Mouse (Mus musculus): ENCODE measurements around the gene Anks1b. TPM values are rescaled to one million over a fixed set of nuclear protein-coding genes. Genes with fewer than 3 reads are reported as not detected.

Anks1b gene
- polyA plus RNA-seq, 1 experiment from 2014 or later: 3.0 TPM

- WGBS: 85% methylated on average over 19 of the region's 19 CpGs
Measured at GRCm38 (mm10) chr10:90859665-90860523, 986.6 kb downstream of the Anks1b start.

DNA sequence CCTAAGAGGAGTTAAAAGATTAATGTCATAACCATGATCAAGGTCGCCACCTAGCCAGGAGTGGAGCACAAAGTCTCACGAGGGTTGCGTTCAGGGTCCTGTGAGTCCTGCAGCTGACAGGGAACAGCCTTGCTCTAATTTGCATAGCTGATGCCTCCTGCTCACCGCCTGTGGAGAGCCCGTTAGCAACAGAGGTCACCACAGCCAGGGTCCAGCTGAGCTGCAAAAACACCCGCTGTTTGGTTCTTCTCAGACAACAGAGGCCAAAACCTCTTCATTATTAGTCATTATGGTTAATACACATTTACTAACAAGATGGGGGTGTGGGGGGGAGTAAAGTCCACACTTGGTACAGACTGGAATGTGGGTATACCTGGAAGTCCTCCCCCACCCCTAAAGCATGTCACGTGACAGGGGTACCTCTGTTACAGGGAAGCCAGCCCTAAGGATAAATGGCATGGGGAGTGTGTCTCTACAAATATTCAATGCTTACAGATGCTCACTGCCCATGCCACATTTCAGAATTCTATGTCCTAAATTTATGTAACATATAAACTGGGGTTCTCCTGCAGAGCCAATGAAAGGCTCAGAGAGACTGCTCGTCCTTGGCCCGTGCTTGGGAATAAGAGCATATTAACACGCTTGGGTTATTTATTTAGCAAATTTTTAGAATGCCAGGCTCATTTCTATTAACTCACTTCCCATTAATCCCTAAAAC is 990.7 kb downstream of the Anks1b start:
- ATAC-seq (replicated peaks; ENCODE audit: insufficient number of reproducible peaks, low FRiP score, low TSS enrichment, low read depth) (no peak), DNase-seq (ENCODE audit: low spot score) (no peak)
- no peak overlapping the region for H3K27ac ChIP-seq (replicated peaks; ENCODE audit: low read depth, low read length)
- H3K9me3 ChIP-seq (replicated peaks; ENCODE audit: control insufficient read depth, low read length): no peaks in the 10 kb centered on the region
- no peaks in the 10 kb centered on the region for H3K27me3 ChIP-seq (ENCODE audit: control insufficient read depth, insufficient read depth, low read length)
- no peaks in the 10 kb centered on the region for H3K4me1 ChIP-seq (ENCODE audit: control insufficient read depth, insufficient read depth, low read length)
- no peak overlapping the region for H3K9ac ChIP-seq (replicated peaks; ENCODE audit: low read length)
- no peaks in the 10 kb centered on the region for H3K36me3 ChIP-seq (replicated peaks; ENCODE audit: control insufficient read depth, insufficient read depth, low read depth, low read length)
- no peak overlapping the region for H3K4me3 ChIP-seq (ENCODE audit: low read depth, low read length)
- no peak overlapping the region for H3K4me2 ChIP-seq (ENCODE audit: low read depth, low read length)
- 14% methylated on average over 10 of the region's 10 CpGs for WGBS

More at GRCm38 (mm10) chr10:90859665-90860523, 986.6 kb downstream of the Anks1b start:
- H3K4me2 ChIP-seq (ENCODE audit: low read depth, low read length): no peak overlapping the region
- no peaks in the 10 kb centered on the region for H3K27me3 ChIP-seq (ENCODE audit: control insufficient read depth, insufficient read depth, low read length)
- ATAC-seq (replicated peaks; ENCODE audit: insufficient number of reproducible peaks, low FRiP score, low TSS enrichment, low read depth) (no peak), DNase-seq (ENCODE audit: low spot score) (no peak)
- no peak overlapping the region for H3K4me3 ChIP-seq (ENCODE audit: low read depth, low read length)
- H3K4me1 ChIP-seq (ENCODE audit: control insufficient read depth, insufficient read depth, low read length): no peaks in the 10 kb centered on the region
- no peaks in the 10 kb centered on the region for H3K36me3 ChIP-seq (replicated peaks; ENCODE audit: control insufficient read depth, insufficient read depth, low read depth, low read length)
- no peak overlapping the region for H3K9ac ChIP-seq (replicated peaks; ENCODE audit: low read length)
- H3K27ac ChIP-seq (replicated peaks; ENCODE audit: low read depth, low read length): no peak overlapping the region
- H3K9me3 ChIP-seq (replicated peaks; ENCODE audit: control insufficient read depth, low read length): no peaks in the 10 kb centered on the region

- no peaks in the 10 kb centered on the region for H3K27me3 ChIP-seq (ENCODE audit: control insufficient read depth, insufficient read depth, low read length)
- ATAC-seq (replicated peaks; ENCODE audit: insufficient number of reproducible peaks, low FRiP score, low TSS enrichment, low read depth) (no peak), DNase-seq (ENCODE audit: low spot score) (no peak)
- H3K4me3 ChIP-seq (ENCODE audit: low read depth, low read length): no peak overlapping the region
- no peak overlapping the region for H3K27ac ChIP-seq (replicated peaks; ENCODE audit: low read depth, low read length)
- no peaks in the 10 kb centered on the region for H3K4me1 ChIP-seq (ENCODE audit: control insufficient read depth, insufficient read depth, low read length)
- H3K9ac ChIP-seq (replicated peaks; ENCODE audit: low read length): no peak overlapping the region
- H3K36me3 ChIP-seq (replicated peaks; ENCODE audit: control insufficient read depth, insufficient read depth, low read depth, low read length): no peaks in the 10 kb centered on the region
- 35% methylated on average over 3 of the region's 3 CpGs for WGBS
- no peaks in the 10 kb centered on the region for H3K9me3 ChIP-seq (replicated peaks; ENCODE audit: control insufficient read depth, low read length)
- H3K4me2 ChIP-seq (ENCODE audit: low read depth, low read length): no peak overlapping the region
Measured at GRCm38 (mm10) chr10:90864599-90864889, 991.2 kb downstream of the Anks1b start.

- 85% methylated on average over 5 of the region's 5 CpGs for WGBS
- Histone ChIP-seq H3K36me3 (replicated peaks; ENCODE audit: control insufficient read depth, insufficient read depth, low read depth, low read length) (no peaks in the 10 kb centered on the region), H3K27ac (replicated peaks; ENCODE audit: low read depth, low read length) (no peak overlapping the region), H3K9ac (replicated peaks; ENCODE audit: low read length) (no peak overlapping the region), H3K27me3 (ENCODE audit: control insufficient read depth, insufficient read depth, low read length) (no peaks in the 10 kb centered on the region), H3K4me1 (ENCODE audit: control insufficient read depth, insufficient read depth, low read length) (no peaks in the 10 kb centered on the region), H3K4me2 (ENCODE audit: low read depth, low read length) (no peak overlapping the region), H3K4me3 (ENCODE audit: low read depth, low read length) (no peak overlapping the region), H3K9me3 (replicated peaks; ENCODE audit: control insufficient read depth, low read length) (no peaks in the 10 kb centered on the region)
- DNase-seq (ENCODE audit: low spot score) (no peak), ATAC-seq (replicated peaks; ENCODE audit: insufficient number of reproducible peaks, low FRiP score, low TSS enrichment, low read depth) (no peak)
Measured at GRCm38 (mm10) chr10:90873204-90873603, 999.9 kb downstream of the Anks1b start.

DNA sequence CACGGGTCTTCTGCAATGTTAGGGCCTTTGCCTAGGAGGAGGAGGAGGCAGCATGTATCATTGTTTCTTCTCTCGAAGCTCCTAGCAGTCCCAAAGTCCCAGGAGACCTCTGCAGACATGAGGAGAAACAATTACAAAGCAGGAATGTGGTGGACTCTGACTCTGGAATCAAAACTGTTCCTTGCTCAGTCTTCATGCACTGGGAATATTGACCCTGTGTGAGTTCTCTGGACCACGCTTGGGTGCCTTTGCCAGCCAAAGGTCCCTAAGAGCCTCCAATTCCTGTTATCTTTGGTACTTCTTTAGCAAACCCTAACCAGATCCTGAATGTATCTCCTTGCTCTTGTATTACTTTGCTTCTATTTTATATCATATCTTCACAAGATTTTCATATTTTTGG is 1000.9 kb downstream of the Anks1b start:
- H3K27me3 ChIP-seq (ENCODE audit: control insufficient read depth, insufficient read depth, low read length): no peaks in the 10 kb centered on the region
- WGBS: 78% methylated on average over 3 of the region's 3 CpGs
- H3K4me3 ChIP-seq (ENCODE audit: low read depth, low read length): no peak overlapping the region
- no peak for DNase-seq (ENCODE audit: low spot score)
- H3K9ac ChIP-seq (replicated peaks; ENCODE audit: low read length): no peak overlapping the region
- no peaks in the 10 kb centered on the region for H3K4me1 ChIP-seq (ENCODE audit: control insufficient read depth, insufficient read depth, low read length)
- no peak overlapping the region for H3K27ac ChIP-seq (replicated peaks; ENCODE audit: low read depth, low read length)
- H3K4me2 ChIP-seq (ENCODE audit: low read depth, low read length): no peak overlapping the region
- no peaks in the 10 kb centered on the region for H3K9me3 ChIP-seq (replicated peaks; ENCODE audit: control insufficient read depth, low read length)
- H3K36me3 ChIP-seq (replicated peaks; ENCODE audit: control insufficient read depth, insufficient read depth, low read depth, low read length): no peaks in the 10 kb centered on the region
- no peak for ATAC-seq (replicated peaks; ENCODE audit: insufficient number of reproducible peaks, low FRiP score, low TSS enrichment, low read depth)

DNA sequence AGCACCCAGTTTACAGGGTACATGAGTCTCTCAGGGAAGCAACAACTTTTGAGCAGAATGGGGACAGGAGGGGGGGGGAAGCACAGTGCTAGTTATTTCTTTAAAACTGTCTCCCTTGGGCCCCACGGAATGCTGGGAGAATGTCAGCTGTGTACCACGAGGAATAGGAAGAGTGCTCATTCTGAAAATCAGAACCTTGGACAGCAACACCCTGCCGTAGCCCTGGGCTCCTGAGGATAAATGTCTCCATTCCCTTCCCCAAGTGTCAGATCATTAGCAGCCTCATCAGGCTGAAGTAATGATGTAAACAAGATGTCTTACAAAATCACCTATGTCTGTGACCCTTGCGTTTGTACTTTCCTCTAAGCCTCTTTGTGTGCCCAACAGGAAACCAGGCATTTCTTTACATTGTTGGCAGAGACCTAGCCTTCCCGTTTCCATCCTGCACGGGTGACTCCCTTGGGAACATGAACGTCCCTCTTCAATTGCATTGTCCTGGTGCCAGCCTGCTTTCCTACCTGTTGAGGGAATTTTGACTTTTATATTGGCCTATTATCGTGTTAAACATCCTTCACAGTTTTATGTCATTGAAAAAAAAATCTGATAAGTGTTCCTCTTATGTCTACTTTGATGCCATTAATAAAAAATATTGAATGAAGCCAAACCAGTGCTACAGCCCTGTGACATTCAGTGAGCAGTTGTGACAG is 1007.7 kb downstream of the Anks1b start:
- H3K4me3 ChIP-seq (ENCODE audit: low read depth, low read length): no peak overlapping the region
- 39% methylated on average over 8 of the region's 8 CpGs for WGBS
- no peak overlapping the region for H3K4me2 ChIP-seq (ENCODE audit: low read depth, low read length)
- no peaks in the 10 kb centered on the region for H3K9me3 ChIP-seq (replicated peaks; ENCODE audit: control insufficient read depth, low read length)
- ATAC-seq (replicated peaks; ENCODE audit: insufficient number of reproducible peaks, low FRiP score, low TSS enrichment, low read depth) (no peak), DNase-seq (ENCODE audit: low spot score) (peak; percentile 75)
- no peaks in the 10 kb centered on the region for H3K4me1 ChIP-seq (ENCODE audit: control insufficient read depth, insufficient read depth, low read length)
- H3K36me3 ChIP-seq (replicated peaks; ENCODE audit: control insufficient read depth, insufficient read depth, low read depth, low read length): no peaks in the 10 kb centered on the region
- no peak overlapping the region for H3K27ac ChIP-seq (replicated peaks; ENCODE audit: low read depth, low read length)
- no peaks in the 10 kb centered on the region for H3K27me3 ChIP-seq (ENCODE audit: control insufficient read depth, insufficient read depth, low read length)
- no peak overlapping the region for H3K9ac ChIP-seq (replicated peaks; ENCODE audit: low read length)

DNA sequence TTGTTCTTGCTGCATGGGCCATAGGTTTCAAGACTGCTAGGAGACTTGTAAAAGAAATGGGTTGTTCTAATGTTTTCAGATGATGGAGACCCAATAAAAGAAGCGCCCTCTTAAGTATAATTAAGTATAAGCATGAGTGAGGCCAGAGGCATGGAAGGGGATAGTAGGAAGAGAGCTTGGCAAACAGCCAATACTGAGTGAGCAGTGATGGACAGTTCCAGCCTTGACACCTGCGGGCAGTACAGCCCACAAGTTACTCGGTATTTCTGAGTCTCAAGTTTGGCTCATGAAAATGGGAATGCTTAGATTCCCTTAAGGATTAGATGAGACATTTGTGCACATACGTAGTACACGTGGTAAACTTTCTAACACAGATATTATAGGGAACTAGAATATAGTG is 1016.3 kb downstream of the Anks1b start:
- Histone ChIP-seq H3K27me3 (ENCODE audit: control insufficient read depth, insufficient read depth, low read length) (no peaks in the 10 kb centered on the region), H3K4me3 (ENCODE audit: low read depth, low read length) (no peak overlapping the region), H3K36me3 (replicated peaks; ENCODE audit: control insufficient read depth, insufficient read depth, low read depth, low read length) (no peaks in the 10 kb centered on the region), H3K27ac (replicated peaks; ENCODE audit: low read depth, low read length) (no peak overlapping the region), H3K4me1 (ENCODE audit: control insufficient read depth, insufficient read depth, low read length) (no peaks in the 10 kb centered on the region), H3K9me3 (replicated peaks; ENCODE audit: control insufficient read depth, low read length) (no peaks in the 10 kb centered on the region), H3K9ac (replicated peaks; ENCODE audit: low read length) (no peak overlapping the region), H3K4me2 (ENCODE audit: low read depth, low read length) (no peak overlapping the region)
- no peak for DNase-seq (ENCODE audit: low spot score)
- peak; percentile 39; the same call in 1 of the 2 replicates for ATAC-seq (replicated peaks; ENCODE audit: insufficient number of reproducible peaks, low FRiP score, low TSS enrichment, low read depth)
- WGBS: 81% methylated on average over 5 of the region's 5 CpGs

- DNase-seq (ENCODE audit: low spot score) (no peak), ATAC-seq (replicated peaks; ENCODE audit: insufficient number of reproducible peaks, low FRiP score, low TSS enrichment, low read depth) (no peak)
- Histone ChIP-seq H3K27ac (replicated peaks; ENCODE audit: low read depth, low read length) (no peak overlapping the region), H3K27me3 (ENCODE audit: control insufficient read depth, insufficient read depth, low read length) (no peaks in the 10 kb centered on the region), H3K9me3 (replicated peaks; ENCODE audit: control insufficient read depth, low read length) (no peaks in the 10 kb centered on the region), H3K36me3 (replicated peaks; ENCODE audit: control insufficient read depth, insufficient read depth, low read depth, low read length) (no peaks in the 10 kb centered on the region), H3K9ac (replicated peaks; ENCODE audit: low read length) (no peak overlapping the region), H3K4me2 (ENCODE audit: low read depth, low read length) (no peak overlapping the region), H3K4me3 (ENCODE audit: low read depth, low read length) (no peak overlapping the region), H3K4me1 (ENCODE audit: control insufficient read depth, insufficient read depth, low read length) (no peaks in the 10 kb centered on the region)
- WGBS: 83% methylated on average over 11 of the region's 11 CpGs
Measured at GRCm38 (mm10) chr10:90892728-90893127, 1019.4 kb downstream of the Anks1b start.

Data from embryonic facial prominence, embryonic 11.5 days (tissue).